In the genomic region with DNA sequence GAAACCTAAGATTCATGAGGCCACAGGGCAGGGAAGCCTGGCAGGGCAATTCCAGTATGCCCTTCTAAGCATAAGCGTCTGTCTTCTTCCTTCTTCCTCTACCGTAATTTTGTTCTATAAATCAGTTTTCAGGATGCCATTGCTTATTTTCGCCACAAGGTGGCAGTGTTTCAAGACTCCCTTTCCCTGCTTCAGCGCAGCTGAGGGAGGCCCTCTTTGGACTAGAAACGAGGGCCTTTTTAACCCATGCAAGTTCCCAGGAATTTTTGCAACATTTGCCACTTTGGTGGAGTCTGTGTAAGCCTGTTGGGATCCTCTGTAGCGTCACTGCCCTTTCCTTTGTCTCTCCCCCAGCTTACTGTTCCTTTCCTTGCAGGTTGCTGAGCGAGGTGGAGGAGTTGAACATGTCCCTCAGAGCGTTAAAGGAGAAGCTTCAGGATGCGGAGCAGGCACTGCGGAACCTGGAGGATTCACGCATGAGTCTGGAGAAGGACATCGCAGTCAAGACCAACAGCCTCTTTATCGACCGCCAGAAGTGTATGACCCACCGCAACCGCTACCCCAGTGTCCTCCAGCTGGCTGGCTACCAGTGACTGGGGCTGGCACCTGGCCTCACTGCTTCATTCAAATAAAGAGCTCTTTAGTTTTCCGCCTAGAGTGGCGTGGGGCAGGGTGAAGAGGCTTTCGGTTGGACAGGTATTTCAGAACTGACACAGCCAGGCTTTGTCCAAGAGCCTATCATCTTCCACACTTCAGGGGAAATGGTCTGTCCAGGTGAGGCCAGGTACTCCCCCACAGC, we compare ENCODE assay signal across 10 mouse cellular contexts. TPM values are rescaled to one million over a fixed set of nuclear protein-coding genes. Genes with fewer than 3 reads are reported as not detected.
DNase-seq lines count a peak whose midpoint lies in the region; ATAC-seq and TF ChIP-seq lines count a peak whose summit lies in the region.
"Had no signal": no experiment of that assay in that cellular context is flagged by ENCODE, and none has a peak within 500 bp of the region (broad histone marks: within the 10 kb centered on the region; RNA-seq: fewer than 3 reads in every experiment).

No protein-coding gene starts in this region.

- peak; percentile 27; the same call in 1 of the 2 replicates for TF ChIP-seq CTCF in embryonic fibroblast, embryonic 13.5 days (IDR thresholded peaks at IDR 0.05; ENCODE audit: borderline replicate concordance, insufficient read depth, low read length)

- H3K27ac ChIP-seq in embryonic fibroblast, embryonic 13.5 days (ENCODE audit: insufficient read depth, low read length): no peak overlapping the region
- H3K27ac ChIP-seq: stomach, embryonic 15.5 days had no signal

- no peak for TF ChIP-seq POLR2A in embryonic fibroblast, embryonic 13.5 days (IDR thresholded peaks at IDR 0.05; ENCODE audit: low read depth, low read length)

- DNase-seq in gastrocnemius, adult 18-20 months (ENCODE audit: low spot score): peak; percentile 54
- no peak for DNase-seq in gastrocnemius, postnatal 25 days
- peak; percentile 62 for DNase-seq in 416B (ENCODE audit: low read depth)
- peak; percentile 63 for DNase-seq in brain, adult 2 months (ENCODE audit: low read depth, low spot score)
- DNase-seq in layer of hippocampus, postnatal 25 days (ENCODE audit: extremely low spot score in 1 of 2, low spot score in 1 of 2): peak; percentile 34 to 61
- peak; percentile 61 for DNase-seq in testis, postnatal 10 days (ENCODE audit: low spot score)

- no peaks in the 10 kb centered on the region for H3K4me1 ChIP-seq in embryonic fibroblast, embryonic 13.5 days (ENCODE audit: control insufficient read depth, insufficient read depth, low read length)

- peak; percentile 61 for ATAC-seq in megakaryocyte progenitor cell, adult 5-6 weeks (replicated peaks; ENCODE audit: poor library complexity)

- no peak overlapping the region for H3K4me3 ChIP-seq in embryonic fibroblast, embryonic 13.5 days (ENCODE audit: insufficient read depth, low read length)
- H3K4me3 ChIP-seq: stomach, embryonic 15.5 days had no signal

RNA-seq across cellular contexts. Expression of gene Sstr5, which starts 20.9 kb away (rescaled TPM):
- total RNA-seq in gastrocnemius, adult 18-20 months (2021): not detected
- not detected for total RNA-seq in gastrocnemius, postnatal 25 days (2021)
- polyA plus RNA-seq in embryonic fibroblast, embryonic 13.5 days (2011; ENCODE audit: insufficient read length, low read depth, missing spikeins): not detected in 2 replicates
- total RNA-seq in layer of hippocampus, postnatal 25 days (2021): under 1 TPM in 1 of 2 experiments, not detected in 1; 0.15 TPM
- total RNA-seq in megakaryocyte progenitor cell, adult 5-6 weeks (2015): not detected in 2 replicates
- not detected in 2 replicates for total RNA-seq in megakaryocyte progenitor cell, adult 5-6 weeks (2017)

RNA-seq across cellular contexts. Expression of gene Tekt4, which starts 21.7 kb away (rescaled TPM):
- total RNA-seq in gastrocnemius, adult 18-20 months (2021): not detected
- total RNA-seq in gastrocnemius, postnatal 25 days (2021): not detected
- not detected in 2 replicates for polyA plus RNA-seq in embryonic fibroblast, embryonic 13.5 days (2011; ENCODE audit: insufficient read length, low read depth, missing spikeins)
- total RNA-seq in layer of hippocampus, postnatal 25 days (2021): 1 to 10 TPM; 1.7 to 2.4 TPM
- not detected in 2 replicates for total RNA-seq in megakaryocyte progenitor cell, adult 5-6 weeks (2015)
- not detected in 2 replicates for total RNA-seq in megakaryocyte progenitor cell, adult 5-6 weeks (2017)
- polyA plus RNA-seq: large intestine, adult 2 months had no signal

RNA-seq across cellular contexts. Expression of gene Cacna1h, which starts 42.6 kb away (rescaled TPM):
- 1 to 10 TPM in 1 of 2 experiments, under 1 TPM in 1; 0.81 to 1.1 TPM for total RNA-seq in gastrocnemius, adult 18-20 months (2021)
- 1 to 10 TPM; 1.5 to 1.6 TPM for total RNA-seq in gastrocnemius, postnatal 25 days (2021)
- polyA plus RNA-seq in embryonic fibroblast, embryonic 13.5 days (2011; ENCODE audit: insufficient read length, low read depth, missing spikeins): 10.6 and 12.3 TPM in 2 replicates
- 100 to 1,000 TPM in 1 of 2 experiments, 10 to 100 TPM in 1; 91.0 to 119 TPM for total RNA-seq in layer of hippocampus, postnatal 25 days (2021)
- 0.32 TPM in 1 of 2 replicates, not detected in the other for total RNA-seq in megakaryocyte progenitor cell, adult 5-6 weeks (2015)
- not detected in 2 replicates for total RNA-seq in megakaryocyte progenitor cell, adult 5-6 weeks (2017)

Comparison
In these comparisons a context has a peak if more than half of its experiments do, and no peak if none do; other contexts are left out.
1. RNA of gene Cacna1h, which starts 42.6 kb away (total RNA-seq): 91.0 to 119 TPM in layer of hippocampus, postnatal 25 days; 1.5 to 1.6 TPM in gastrocnemius, postnatal 25 days, 0.81 to 1.1 TPM in gastrocnemius, adult 18-20 months and 0.32 TPM in megakaryocyte progenitor cell, adult 5-6 weeks; every median in the first group is over 10 times any median in the second.